Mouse (Mus musculus) bone marrow macrophage, adult 2 months (primary cell): Measurements from ENCODE around the gene Rasal2.

ENCODE experiments used
- CTCF ChIP-seq: IDR thresholded peaks from 2 replicates; pipeline ENCODE4 v1.5.1; 2012; ENCODE audit warnings: low read depth, mild to moderate bottlenecking, low read length, moderate library complexity
- POLR2A ChIP-seq: IDR thresholded peaks from 2 replicates; pipeline ENCODE4 v1.6.1; 2012; ENCODE audit warnings: mild to moderate bottlenecking, low read depth, low read length, borderline replicate concordance

- TF ChIP-seq POLR2A (no peak), CTCF (no peak)
These were observed 42.5 kb upstream of the Rasal2 start for GRCm38 (mm10) chr1:157454876-157455275.
